Mouse (Mus musculus) ES-E14 (cell line): Measurements from ENCODE around the gene Papolb.

Source experiments
- CHD2 ChIP-seq: IDR thresholded peaks from 2 replicates; pipeline ENCODE4 v1.6.1; 2014; ENCODE audit warnings: mild to moderate bottlenecking, low read depth, low read length, inconsistent platforms
- MAFK ChIP-seq: IDR thresholded peaks from 2 replicates; pipeline ENCODE4 v1.6.1; 2014; ENCODE audit warnings: mild to moderate bottlenecking, low read depth, low read length, inconsistent platforms; ENCODE audit not compliant: insufficient read depth
- ZC3H11A ChIP-seq: IDR thresholded peaks from 2 replicates; pipeline ENCODE4 v1.6.1; 2012; ENCODE audit warnings: low read depth, mild to moderate bottlenecking, inconsistent platforms, low read length, borderline replicate concordance

- TF ChIP-seq CHD2 (no peak), ZC3H11A (no peak), MAFK (no peak)
Measured at GRCm38 (mm10) chr5:142537286-142537685, 7.4 kb upstream of the Papolb start.
